Mouse (Mus musculus): ENCODE results near the gene Fam234a.
"Not testable (repeated sequence)": the region's sequence is repeated elsewhere in the genome, so short reads cannot be mapped to it uniquely, and the experiment has no call there.

Fam234a gene

DNA sequence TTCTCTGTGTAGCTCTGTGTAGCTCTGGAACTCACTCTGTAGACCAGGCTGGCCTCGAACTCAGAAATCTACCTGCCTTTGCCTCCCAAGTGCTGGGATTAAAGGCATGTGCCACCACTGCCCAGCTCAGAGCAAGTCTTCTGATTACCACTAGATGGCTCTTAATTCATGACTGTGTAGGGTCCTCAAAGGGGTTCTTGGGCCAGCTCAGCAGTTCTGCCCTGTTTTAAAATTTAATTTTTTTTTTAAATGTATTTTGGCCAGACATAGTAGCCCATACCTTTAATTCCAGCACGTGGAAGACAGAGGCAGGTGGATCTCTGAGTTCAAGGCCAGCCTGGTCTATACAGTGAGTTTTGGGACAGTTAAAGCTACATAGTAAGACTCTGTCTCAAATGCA, 68.8 kb downstream of the Fam234a start:
- DNase-seq (ENCODE audit: low spot score in 2 of 2): not testable (repeated sequence)

DNA sequence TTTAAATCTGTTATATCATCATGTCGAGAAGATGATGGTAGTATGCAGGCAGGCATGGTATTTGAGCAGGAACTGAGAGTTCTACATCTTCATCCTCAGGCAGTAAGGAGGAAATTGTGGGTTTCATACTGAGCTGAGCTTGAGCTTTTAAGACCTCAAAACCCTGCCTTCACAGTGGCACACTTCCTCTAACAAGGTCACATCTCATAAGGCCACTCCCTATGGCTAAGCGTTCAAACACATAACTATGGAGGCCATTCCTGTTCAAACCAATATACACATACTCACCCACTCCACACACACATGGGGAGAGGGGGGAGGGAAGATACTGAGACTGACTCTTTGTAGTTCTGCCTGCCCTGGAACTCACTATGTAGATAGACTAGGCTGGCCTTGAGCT, 76.0 kb downstream of the Fam234a start:
- DNase-seq (ENCODE audit: low spot score in 2 of 2): no peak

DNA sequence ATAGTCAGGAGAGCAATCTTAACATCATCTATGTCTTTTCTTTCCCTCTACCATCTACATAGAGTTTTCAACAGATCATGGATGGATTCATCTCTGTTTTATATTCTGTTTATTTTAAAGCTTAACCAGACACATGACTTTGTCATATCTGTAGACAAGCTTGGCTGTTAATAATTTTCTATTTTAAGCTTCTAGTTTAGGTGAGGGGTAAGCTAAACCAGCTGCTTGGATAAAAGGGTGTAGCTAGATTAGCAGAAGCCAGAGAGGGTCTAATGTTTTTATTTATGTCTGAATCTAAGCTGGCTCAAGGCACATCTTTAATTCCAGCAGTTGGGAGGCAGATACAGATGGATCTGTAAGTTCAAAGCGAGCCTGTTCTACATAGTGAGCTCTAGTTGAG, 81.3 kb downstream of the Fam234a start:
- no peak for DNase-seq (ENCODE audit: low spot score in 2 of 2)

Measured in right cerebral cortex, postnatal 10 days (tissue).